Mouse (Mus musculus) thymus, adult 2 months (tissue): ENCODE measurements around the gene 2300002M23Rik. TPM values are rescaled to one million over a fixed set of nuclear protein-coding genes. Genes with fewer than 3 reads are reported as not detected.

Experiments used
- DNase-seq: peaks from one replicate; pipeline ENCODE4 v3.0.0; 2021
- H3K27ac ChIP-seq: fragments of 200-500 bp; 2 replicates; pipeline ENCODE4 v1.5.1; 2012; ENCODE audit warnings: low read length, control low read depth; ENCODE audit not compliant: control insufficient read depth, insufficient read depth
- H3K27me3 ChIP-seq: fragments of 200-500 bp; 2 replicates; pipeline ENCODE4 v1.6.1; 2012; ENCODE audit warnings: mild to moderate bottlenecking, low read length, moderate library complexity, mixed read lengths; ENCODE audit not compliant: control insufficient read depth, insufficient read depth
- H3K36me3 ChIP-seq: fragments of 200-500 bp; 2 replicates; pipeline ENCODE4 v1.6.1; 2012; ENCODE audit warnings: mild to moderate bottlenecking, low read length, moderate library complexity; ENCODE audit not compliant: control insufficient read depth, insufficient read depth
- H3K4me1 ChIP-seq: fragments of 200-500 bp; replicated peaks from 2 replicates; pipeline ENCODE4 v1.6.1; 2012; ENCODE audit warnings: low read length; ENCODE audit not compliant: control insufficient read depth, insufficient read depth
- H3K4me3 ChIP-seq: fragments of 200-500 bp; 2 replicates; pipeline ENCODE4 v1.5.1; 2012; ENCODE audit warnings: mild to moderate bottlenecking, low read length, control low read depth, moderate library complexity; ENCODE audit not compliant: control insufficient read depth, insufficient read depth
- CTCF ChIP-seq: fragments of 200-500 bp; IDR thresholded peaks from 2 replicates; pipeline ENCODE4 v1.5.1; 2012; ENCODE audit warnings: mild to moderate bottlenecking, control low read depth, low read length, moderate library complexity, borderline replicate concordance; ENCODE audit not compliant: control insufficient read depth, poor library complexity, insufficient read depth; ENCODE audit errors: extremely low read depth
- POLR2A ChIP-seq: fragments of 200-500 bp; IDR thresholded peaks from 2 replicates; pipeline ENCODE4 v1.6.1; 2012; ENCODE audit warnings: mild to moderate bottlenecking, low read length, control low read depth, moderate library complexity; ENCODE audit not compliant: control insufficient read depth, poor library complexity, insufficient read depth; ENCODE audit errors: extremely low read depth
- WGBS: fragments of 180-500 bp; shearing (Covaris S2); methylation state at CpG from one replicate; pipeline ENCODE4 v1.1.7; 2018; 5-methylcytosine and 5-hydroxymethylcytosine counted together
- polyA plus RNA-seq: library from polyadenylated mRNA; depleted of rRNA; stranded (reverse); fragments of >200 nt; gene quantifications from 2 replicates; pipeline ENCODE4 v1.2.3, GENCODE M21; 2012

2300002M23Rik gene
- polyA plus RNA-seq, 1 experiment = 0.58 TPM

DNA sequence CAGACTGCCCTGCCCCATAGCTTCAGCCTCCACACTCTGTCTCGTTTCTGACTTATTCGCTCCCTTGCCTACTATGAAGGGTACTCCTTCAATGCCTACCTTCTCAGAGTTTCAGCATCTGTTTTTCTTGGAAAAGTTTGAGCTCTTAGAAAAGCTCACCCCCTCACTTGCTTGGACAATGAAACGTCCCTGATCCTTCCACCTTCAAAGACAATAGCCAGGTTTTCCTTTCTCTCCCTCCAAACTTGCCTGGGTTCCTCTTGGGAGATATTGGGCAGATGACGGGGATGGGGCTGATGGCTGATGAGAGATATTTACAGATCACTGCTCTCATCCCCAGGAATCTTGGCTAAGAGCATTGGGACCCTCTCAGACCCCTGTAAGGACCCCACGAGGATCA is 12.9 kb upstream of the 2300002M23Rik start:
- TF ChIP-seq CTCF = no peak
- no peak for TF ChIP-seq POLR2A
- H3K36me3 ChIP-seq = no peaks in the 10 kb centered on the region
- 91% methylated on average over 5 of the region's 5 CpGs for WGBS
- no peaks in the 10 kb centered on the region for H3K27me3 ChIP-seq
- no peak for DNase-seq
- H3K27ac ChIP-seq = no peak overlapping the region
- no peak overlapping the region for H3K4me3 ChIP-seq
- no peaks in the 10 kb centered on the region for H3K4me1 ChIP-seq

- no peak for TF ChIP-seq POLR2A
- TF ChIP-seq CTCF = no peak
- Histone ChIP-seq H3K36me3 (no peaks in the 10 kb centered on the region), H3K4me1 (no peaks in the 10 kb centered on the region), H3K27me3 (no peaks in the 10 kb centered on the region), H3K27ac (no peak overlapping the region), H3K4me3 (no peak overlapping the region)
- no peak for DNase-seq
- WGBS = 94% methylated on average over 18 of the region's 18 CpGs
These were observed 12.4 kb upstream of the 2300002M23Rik start for GRCm38 (mm10) chr17:35554761-35555397.

- no peaks in the 10 kb centered on the region for H3K27me3 ChIP-seq
These were observed 11.0 kb upstream of the 2300002M23Rik start for GRCm38 (mm10) chr17:35556186-35556765.

GRCm38 (mm10) chr17:35556812-35557211 is 10.4 kb upstream of the 2300002M23Rik start:
- DNase-seq = peak; percentile 62
- no peak overlapping the region for H3K4me3 ChIP-seq
- no peaks in the 10 kb centered on the region for H3K27me3 ChIP-seq
- no peak overlapping the region for H3K27ac ChIP-seq
- 22% methylated on average over 5 of the region's 5 CpGs for WGBS
- H3K36me3 ChIP-seq = no peaks in the 10 kb centered on the region
- TF ChIP-seq POLR2A (no peak), CTCF (peak; percentile 73; the same call in 1 of the 2 replicates)
- H3K4me1 ChIP-seq = no peaks in the 10 kb centered on the region

More at GRCm38 (mm10) chr17:35556186-35556765, 11.0 kb upstream of the 2300002M23Rik start:
- Histone ChIP-seq H3K36me3 (no peaks in the 10 kb centered on the region), H3K4me3 (no peak overlapping the region), H3K4me1 (no peaks in the 10 kb centered on the region), H3K27ac (no peak overlapping the region)
- 94% methylated on average over 13 of the region's 13 CpGs for WGBS
- no peak for TF ChIP-seq CTCF
- no peak for TF ChIP-seq POLR2A
- DNase-seq = no peak

DNA sequence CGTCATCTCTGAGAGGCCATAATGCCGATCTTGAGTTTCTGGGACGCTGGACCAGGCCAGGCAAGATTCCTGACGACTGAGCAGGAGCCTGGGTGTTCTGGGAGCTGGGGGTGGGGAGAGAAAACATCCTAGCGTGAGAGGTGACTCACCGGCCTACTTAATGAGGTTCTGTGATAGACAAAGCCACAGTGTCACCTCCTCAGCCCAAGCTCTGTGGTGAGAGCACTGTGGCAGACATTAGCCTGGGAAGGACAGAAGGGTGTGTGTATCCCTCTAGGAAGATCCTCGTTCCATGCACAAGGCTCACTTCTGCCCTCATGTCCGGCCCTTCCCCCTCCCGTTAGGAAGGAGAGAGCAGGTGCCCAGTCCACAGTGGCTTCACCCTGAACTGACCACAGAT is 9.9 kb upstream of the 2300002M23Rik start:
- H3K4me1 ChIP-seq = no peaks in the 10 kb centered on the region
- no peak for TF ChIP-seq CTCF
- no peak for TF ChIP-seq POLR2A
- no peaks in the 10 kb centered on the region for H3K36me3 ChIP-seq
- no peak for DNase-seq
- 83% methylated on average over 9 of the region's 9 CpGs for whole genome bisulfite sequencing
- H3K27me3 ChIP-seq = no peaks in the 10 kb centered on the region
- H3K4me3 ChIP-seq = no peak overlapping the region
- H3K27ac ChIP-seq = no peak overlapping the region

GRCm38 (mm10) chr17:35558216-35558615 is 9.0 kb upstream of the 2300002M23Rik start:
- DNase-seq = no peak
- 69% methylated on average over 8 of the region's 8 CpGs for WGBS

More at GRCm38 (mm10) chr17:35558216-35558615, 9.0 kb upstream of the 2300002M23Rik start:
- Histone ChIP-seq H3K4me3 (no peak overlapping the region), H3K36me3 (no peaks in the 10 kb centered on the region), H3K4me1 (no peaks in the 10 kb centered on the region), H3K27ac (no peak overlapping the region), H3K27me3 (no peaks in the 10 kb centered on the region)
- no peak for TF ChIP-seq POLR2A
